Mouse (Mus musculus) testis, adult 2 months (tissue): Measurements from ENCODE around the gene Tcf20.

Experiments
- CTCF ChIP-seq: fragments of 200-500 bp; IDR thresholded peaks from 2 replicates; pipeline ENCODE4 v1.5.1; 2012; ENCODE audit warnings: low read depth, mild to moderate bottlenecking, inconsistent platforms, low read length, moderate library complexity; ENCODE audit not compliant: control insufficient read depth, insufficient read depth, insufficient replicate concordance
- POLR2A ChIP-seq: fragments of 200-500 bp; IDR thresholded peaks from 2 replicates; pipeline ENCODE4 v1.6.1; 2012; ENCODE audit warnings: low read depth, mild to moderate bottlenecking, inconsistent platforms, low read length, moderate library complexity; ENCODE audit not compliant: control insufficient read depth

- no peak for TF ChIP-seq CTCF
- TF ChIP-seq POLR2A: no peak
Measured at GRCm38 (mm10) chr15:82931436-82931835, 56.2 kb downstream of the Tcf20 start.
